Mouse (Mus musculus) MN1 (cell line): ENCODE measurements around the gene Fhl5.
A peak's percentile ranks its signal among the peaks of the same experiment; 100 is the strongest.
"Not testable (repeated sequence)": the region's sequence is repeated elsewhere in the genome, so short reads cannot be mapped to it uniquely, and the experiment has no call there.

Experiments used
- DNase-seq: peaks from one replicate; pipeline ENCODE4 v3.0.0-alpha.2; 2016; ENCODE audit warnings: low spot score

Fhl5 gene

GRCm38 (mm10) chr4:25242776-25243175 lies at the start of gene Fhl5:
Gene Fhl5 (minus strand): TSS chr4:25242876.
- DNase-seq: no peak

GRCm38 (mm10) chr4:25285002-25285401 lies 42.3 kb upstream of the Fhl5 start:
- DNase-seq: not testable (repeated sequence)

DNA sequence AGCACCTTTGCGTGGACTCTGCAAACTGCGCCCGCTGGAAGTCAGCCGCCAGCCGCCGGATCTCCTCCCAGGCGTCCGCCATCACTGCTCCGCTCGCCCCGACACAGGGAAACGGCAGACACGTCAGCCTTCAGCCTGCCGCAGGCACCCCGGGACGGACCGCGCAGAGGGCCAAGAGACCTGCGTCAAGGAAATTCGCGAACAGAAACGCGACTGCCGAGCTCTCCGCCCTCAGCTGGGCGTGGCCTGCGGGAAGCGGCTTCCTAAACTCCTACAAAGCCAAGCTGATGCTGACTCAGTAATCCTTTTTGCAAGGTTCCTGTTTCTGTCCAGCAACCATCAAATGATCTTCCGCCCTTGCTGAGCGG lies 39.0 kb upstream of the Fhl5 start, which contains the start of gene Ufl1:
Gene Ufl1, minus strand, starts transcription at position 151 of the 368 bp plus-strand sequence.
- DNase-seq: peak; percentile 92

GRCm38 (mm10) chr4:25280938-25281670 lies 38.4 kb upstream of the Fhl5 start:
- no peak for DNase-seq

DNA sequence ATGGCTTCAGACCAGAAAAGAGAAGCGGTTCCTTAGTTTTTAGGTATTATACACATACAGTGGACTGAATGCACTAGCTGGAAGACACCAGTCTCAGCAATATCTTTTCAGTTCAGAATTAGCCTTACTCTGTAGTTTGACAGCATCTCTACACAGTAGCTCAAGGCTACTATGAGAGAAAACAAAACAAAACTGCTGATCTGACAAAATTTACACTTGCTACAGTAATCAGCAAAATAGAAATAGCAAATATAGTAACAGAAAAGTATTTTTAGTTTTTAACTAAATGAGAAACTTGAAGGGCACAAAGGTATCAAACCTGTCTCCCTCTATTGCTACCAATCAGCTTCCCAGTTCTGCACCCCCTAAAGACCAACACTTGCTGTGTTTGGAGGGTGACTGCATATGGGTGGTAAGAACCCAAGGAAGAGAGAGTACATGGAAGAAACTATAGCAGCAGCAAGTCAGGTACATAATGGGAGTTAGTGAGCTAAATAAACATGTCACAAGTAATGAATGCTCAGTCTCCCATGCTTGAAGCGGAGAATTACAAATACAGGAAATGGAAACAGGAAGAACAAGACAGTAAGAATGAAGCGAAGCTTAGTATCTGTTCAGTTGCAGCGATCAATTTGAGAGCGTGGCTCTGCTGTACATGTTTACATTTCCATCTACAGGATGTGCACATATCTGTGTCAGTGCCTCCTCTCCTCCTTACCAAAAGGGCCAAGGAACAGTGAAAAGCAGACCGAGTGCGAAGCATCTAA lies 30.4 kb upstream of the Fhl5 start:
- peak; percentile 3 for DNase-seq

- DNase-seq: peak; percentile 2
Observed at GRCm38 (mm10) chr4:25271926-25272325, 29.2 kb upstream of the Fhl5 start.

GRCm38 (mm10) chr4:25267144-25267543 lies 24.5 kb upstream of the Fhl5 start:
- no peak for DNase-seq

- DNase-seq: no peak
Observed at GRCm38 (mm10) chr4:25257822-25258398, 15.2 kb upstream of the Fhl5 start.

- DNase-seq: not testable (repeated sequence)
Observed at GRCm38 (mm10) chr4:25235663-25236062, 7.0 kb downstream of the Fhl5 start.

GRCm38 (mm10) chr4:25233767-25234166 lies 8.9 kb downstream of the Fhl5 start:
- not testable (repeated sequence) for DNase-seq

DNA sequence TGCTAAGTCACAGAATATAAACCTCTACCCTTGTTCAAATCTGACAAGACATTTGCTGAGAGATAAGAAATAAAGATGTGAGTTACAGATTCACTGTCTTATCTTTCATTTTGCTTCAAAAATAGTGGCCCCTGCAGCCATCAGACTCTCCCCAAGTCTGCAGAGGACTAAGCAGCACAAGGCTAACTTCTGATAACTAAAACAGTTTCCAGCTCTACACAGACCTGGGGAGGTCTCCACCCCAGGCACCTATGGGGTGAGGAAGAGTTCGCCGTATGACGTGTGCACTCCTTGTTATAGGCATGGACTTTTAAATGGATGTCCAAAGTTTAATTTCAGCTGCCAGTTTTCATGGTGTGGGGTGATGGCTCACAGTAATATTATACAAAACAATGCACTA lies 10.1 kb downstream of the Fhl5 start:
- DNase-seq: no peak

DNA sequence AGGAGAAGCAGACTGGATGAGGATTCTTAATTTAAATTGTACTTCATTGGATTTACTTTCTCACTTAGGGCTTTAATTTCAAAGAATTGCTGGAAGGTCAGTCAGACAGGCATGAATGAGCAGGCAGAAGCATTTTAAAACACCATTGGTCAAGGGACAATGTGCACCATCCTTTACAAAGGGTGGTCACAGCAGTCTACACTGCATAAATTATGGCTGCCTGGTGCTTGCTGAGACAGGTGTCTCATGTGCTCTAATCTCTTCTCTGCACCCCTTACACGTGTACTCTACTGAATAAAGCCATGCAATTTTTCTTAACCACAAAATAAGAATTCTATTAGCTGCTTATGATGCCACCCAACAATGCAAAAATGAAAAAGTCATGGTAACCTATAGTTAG lies 15.1 kb downstream of the Fhl5 start:
- no peak for DNase-seq

- no peak for DNase-seq
Observed at GRCm38 (mm10) chr4:25221927-25222326, 20.7 kb downstream of the Fhl5 start.

DNA sequence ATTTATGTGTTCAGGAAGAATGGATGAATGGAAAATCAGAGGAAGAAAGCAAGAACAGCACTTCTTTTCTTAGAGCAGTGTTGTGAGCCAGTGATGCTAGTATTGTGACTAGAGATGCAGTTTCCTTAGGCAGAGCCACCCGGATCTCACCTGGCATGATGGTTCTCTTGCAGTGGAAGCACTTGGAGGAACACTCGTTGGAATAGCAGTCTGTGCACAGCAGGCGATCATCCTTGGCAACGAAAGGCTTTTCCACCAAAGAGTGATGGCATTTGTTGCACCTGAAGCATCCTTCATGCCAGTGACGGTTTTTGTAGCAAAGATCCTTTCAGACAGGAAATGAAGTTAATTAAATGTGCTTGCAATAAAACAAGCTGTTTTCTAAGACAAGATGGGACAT lies 29.2 kb downstream of the Fhl5 start:
- DNase-seq: no peak

DNA sequence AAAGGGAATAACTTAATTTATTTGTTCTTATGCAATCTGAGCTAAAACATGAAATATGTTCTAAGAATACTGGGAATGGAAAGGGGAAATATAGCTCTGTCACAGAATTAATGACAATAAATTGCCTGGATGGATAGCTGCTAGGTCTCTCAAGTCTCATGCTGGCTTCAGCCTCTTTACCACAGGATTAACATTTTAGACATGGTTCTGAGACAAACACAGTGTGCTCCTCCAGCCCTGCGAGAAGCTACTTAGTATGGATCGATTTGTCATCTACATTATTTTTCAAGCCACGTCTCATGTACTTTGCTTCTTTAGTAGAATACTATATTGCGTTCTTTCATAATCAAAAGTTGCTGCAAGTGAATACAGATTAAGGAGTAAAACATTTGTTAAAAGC lies 36.5 kb downstream of the Fhl5 start:
- no peak for DNase-seq

GRCm38 (mm10) chr4:25197310-25197709 lies 45.4 kb downstream of the Fhl5 start:
- DNase-seq: no peak

DNA sequence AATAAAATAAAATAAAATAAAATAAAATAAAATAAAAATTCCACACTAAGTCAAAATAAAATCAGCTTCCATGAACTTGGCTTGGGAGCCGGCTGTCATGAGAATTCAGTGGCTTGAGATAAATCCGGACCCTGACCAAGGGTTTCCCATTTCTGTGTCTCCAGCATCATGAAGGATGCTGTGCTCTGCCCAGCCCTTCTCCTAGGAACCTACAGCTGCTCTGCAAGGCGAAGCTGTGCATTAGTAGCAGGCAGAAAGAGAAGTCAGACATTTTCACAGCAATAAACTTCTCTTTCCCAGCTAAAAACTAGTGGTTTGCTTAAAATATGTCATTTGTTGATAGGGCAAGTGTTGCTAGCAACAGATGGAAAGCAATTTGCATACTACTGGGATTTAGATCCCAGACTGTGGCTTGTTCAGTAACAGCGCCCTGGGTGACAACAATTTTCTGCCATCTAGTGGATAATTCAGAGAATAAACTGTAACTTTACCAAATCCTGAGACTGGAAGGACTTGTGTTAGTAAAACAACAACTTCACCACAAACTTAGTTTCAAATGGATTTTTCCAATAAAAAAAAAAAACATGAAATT lies 63.0 kb downstream of the Fhl5 start:
- peak; percentile 8 for DNase-seq
